Mouse (Mus musculus): Measurements from ENCODE around the gene Ric8b. TPM values are rescaled to one million over a fixed set of nuclear protein-coding genes. Genes with fewer than 3 reads are reported as not detected.

Gene Ric8b
- polyA plus RNA-seq, 1 experiment from 2014 or later, result 8.5 TPM

GRCm38 (mm10) chr10:84928465-84928864, 11.0 kb downstream of the Ric8b start:
- no peak overlapping the region for H3K4me3 ChIP-seq (ENCODE audit: inconsistent target)
- 88% methylated on average over 4 of the region's 4 CpGs for WGBS (ENCODE audit: missing documents)
- peaks cover 26% of the 10 kb centered on the region; the same call in 1 of the 2 replicates for H3K79me2 ChIP-seq (ENCODE audit: inconsistent target)
- peaks cover 13% of the 10 kb centered on the region; the same call in 1 of the 2 replicates for H3K36me3 ChIP-seq (ENCODE audit: inconsistent target)
- H3K27ac ChIP-seq, result no peak overlapping the region

- no peak overlapping the region for H3K4me3 ChIP-seq (ENCODE audit: inconsistent target)
- no peaks in the 10 kb centered on the region for H3K36me3 ChIP-seq (ENCODE audit: inconsistent target)
- H3K79me2 ChIP-seq (ENCODE audit: inconsistent target), result peaks cover 13% of the 10 kb centered on the region; the same call in 1 of the 2 replicates
- peak overlapping the region; percentile 0; the same call in 1 of the 2 replicates for H3K27ac ChIP-seq
- WGBS (ENCODE audit: missing documents), result 18% methylated on average over 4 of the region's 7 CpGs
These were observed 18.3 kb downstream of the Ric8b start for GRCm38 (mm10) chr10:84935553-84936209.

GRCm38 (mm10) chr10:84936832-84937515, 19.6 kb downstream of the Ric8b start:
- H3K27ac ChIP-seq, result no peak overlapping the region
- no peak overlapping the region for H3K4me3 ChIP-seq (ENCODE audit: inconsistent target)
- H3K36me3 ChIP-seq (ENCODE audit: inconsistent target), result no peaks in the 10 kb centered on the region
- H3K79me2 ChIP-seq (ENCODE audit: inconsistent target), result peaks cover 2% of the 10 kb centered on the region; the same call in 1 of the 2 replicates
- WGBS (ENCODE audit: missing documents), result 75% methylated on average over 4 of the region's 4 CpGs

GRCm38 (mm10) chr10:84938094-84938820, 20.8 kb downstream of the Ric8b start:
- Histone ChIP-seq H3K27ac (no peak overlapping the region), H3K4me3 (ENCODE audit: inconsistent target) (no peak overlapping the region), H3K79me2 (ENCODE audit: inconsistent target) (no peaks in the 10 kb centered on the region), H3K36me3 (ENCODE audit: inconsistent target) (no peaks in the 10 kb centered on the region)
- 92% methylated on average over 14 of the region's 14 CpGs for WGBS (ENCODE audit: missing documents)

- 99% methylated on average over 5 of the region's 5 CpGs for WGBS (ENCODE audit: missing documents)
- no peak overlapping the region for H3K27ac ChIP-seq
- H3K4me3 ChIP-seq (ENCODE audit: inconsistent target), result no peak overlapping the region
- no peaks in the 10 kb centered on the region for H3K79me2 ChIP-seq (ENCODE audit: inconsistent target)
- no peaks in the 10 kb centered on the region for H3K36me3 ChIP-seq (ENCODE audit: inconsistent target)
These were observed 21.5 kb downstream of the Ric8b start for GRCm38 (mm10) chr10:84938886-84939285.

GRCm38 (mm10) chr10:84940356-84940755, 22.9 kb downstream of the Ric8b start:
- 100% methylated on average over 1 of the region's 1 CpGs for WGBS (ENCODE audit: missing documents)
- no peaks in the 10 kb centered on the region for H3K36me3 ChIP-seq (ENCODE audit: inconsistent target)
- no peak overlapping the region for H3K4me3 ChIP-seq (ENCODE audit: inconsistent target)
- H3K79me2 ChIP-seq (ENCODE audit: inconsistent target), result no peaks in the 10 kb centered on the region
- no peak overlapping the region for H3K27ac ChIP-seq

- no peak overlapping the region for H3K4me3 ChIP-seq (ENCODE audit: inconsistent target)
- 89% methylated on average over 3 of the region's 3 CpGs for WGBS (ENCODE audit: missing documents)
- H3K27ac ChIP-seq, result no peak overlapping the region
- no peaks in the 10 kb centered on the region for H3K79me2 ChIP-seq (ENCODE audit: inconsistent target)
- H3K36me3 ChIP-seq (ENCODE audit: inconsistent target), result peaks cover 20% of the 10 kb centered on the region
These were observed 28.3 kb downstream of the Ric8b start for GRCm38 (mm10) chr10:84945692-84946091.

GRCm38 (mm10) chr10:84948970-84949683, 31.7 kb downstream of the Ric8b start:
- no peak overlapping the region for H3K27ac ChIP-seq
- peaks cover 20% of the 10 kb centered on the region for H3K36me3 ChIP-seq (ENCODE audit: inconsistent target)
- WGBS (ENCODE audit: missing documents), result 91% methylated on average over 8 of the region's 8 CpGs
- no peak overlapping the region for H3K4me3 ChIP-seq (ENCODE audit: inconsistent target)
- no peaks in the 10 kb centered on the region; the same call in 1 of the 2 replicates for H3K79me2 ChIP-seq (ENCODE audit: inconsistent target)

GRCm38 (mm10) chr10:84949684-84950010, 32.2 kb downstream of the Ric8b start:
- WGBS (ENCODE audit: missing documents), result 100% methylated on average over 3 of the region's 3 CpGs
- Histone ChIP-seq H3K4me3 (ENCODE audit: inconsistent target) (no peak overlapping the region), H3K36me3 (ENCODE audit: inconsistent target) (peaks cover 20% of the 10 kb centered on the region), H3K79me2 (ENCODE audit: inconsistent target) (no peaks in the 10 kb centered on the region; the same call in 1 of the 2 replicates), H3K27ac (no peak overlapping the region)

- Histone ChIP-seq H3K79me2 (ENCODE audit: inconsistent target) (no peaks in the 10 kb centered on the region; the same call in 1 of the 2 replicates), H3K4me3 (ENCODE audit: inconsistent target) (no peak overlapping the region), H3K27ac (no peak overlapping the region), H3K36me3 (ENCODE audit: inconsistent target) (peaks cover 20% of the 10 kb centered on the region)
- WGBS (ENCODE audit: missing documents), result 90% methylated on average over 4 of the region's 4 CpGs
These were observed 33.0 kb downstream of the Ric8b start for GRCm38 (mm10) chr10:84950384-84950783.

GRCm38 (mm10) chr10:84954236-84954635, 36.8 kb downstream of the Ric8b start:
- WGBS (ENCODE audit: missing documents), result 96% methylated on average over 10 of the region's 10 CpGs
- Histone ChIP-seq H3K36me3 (ENCODE audit: inconsistent target) (no peaks in the 10 kb centered on the region), H3K27ac (no peak overlapping the region), H3K4me3 (ENCODE audit: inconsistent target) (no peak overlapping the region), H3K79me2 (ENCODE audit: inconsistent target) (no peaks in the 10 kb centered on the region; the same call in 1 of the 2 replicates)

GRCm38 (mm10) chr10:84956173-84956572, 38.8 kb downstream of the Ric8b start:
- Histone ChIP-seq H3K79me2 (ENCODE audit: inconsistent target) (no peaks in the 10 kb centered on the region; the same call in 1 of the 2 replicates), H3K27ac (peak overlapping the region; percentile 13; the same call in 1 of the 2 replicates), H3K36me3 (ENCODE audit: inconsistent target) (no peaks in the 10 kb centered on the region), H3K4me3 (ENCODE audit: inconsistent target) (no peak overlapping the region)
- 4% methylated on average over 3 of the region's 4 CpGs for WGBS (ENCODE audit: missing documents)

- Histone ChIP-seq H3K79me2 (ENCODE audit: inconsistent target) (no peaks in the 10 kb centered on the region; the same call in 1 of the 2 replicates), H3K4me3 (ENCODE audit: inconsistent target) (no peak overlapping the region), H3K36me3 (ENCODE audit: inconsistent target) (no peaks in the 10 kb centered on the region), H3K27ac (no peak overlapping the region)
- WGBS (ENCODE audit: missing documents), result 60% methylated on average over 2 of the region's 2 CpGs
These were observed 41.2 kb downstream of the Ric8b start for GRCm38 (mm10) chr10:84958597-84958996.

- no peak overlapping the region for H3K27ac ChIP-seq
- 95% methylated on average over 12 of the region's 12 CpGs for WGBS (ENCODE audit: missing documents)
- no peak overlapping the region for H3K4me3 ChIP-seq (ENCODE audit: inconsistent target)
- no peaks in the 10 kb centered on the region; the same call in 1 of the 2 replicates for H3K79me2 ChIP-seq (ENCODE audit: inconsistent target)
- no peaks in the 10 kb centered on the region for H3K36me3 ChIP-seq (ENCODE audit: inconsistent target)
These were observed 43.0 kb downstream of the Ric8b start for GRCm38 (mm10) chr10:84960380-84960930.

All from macrophage (primary cell).